20 mouse cellular contexts compared by ENCODE assay signal in the genomic region with DNA sequence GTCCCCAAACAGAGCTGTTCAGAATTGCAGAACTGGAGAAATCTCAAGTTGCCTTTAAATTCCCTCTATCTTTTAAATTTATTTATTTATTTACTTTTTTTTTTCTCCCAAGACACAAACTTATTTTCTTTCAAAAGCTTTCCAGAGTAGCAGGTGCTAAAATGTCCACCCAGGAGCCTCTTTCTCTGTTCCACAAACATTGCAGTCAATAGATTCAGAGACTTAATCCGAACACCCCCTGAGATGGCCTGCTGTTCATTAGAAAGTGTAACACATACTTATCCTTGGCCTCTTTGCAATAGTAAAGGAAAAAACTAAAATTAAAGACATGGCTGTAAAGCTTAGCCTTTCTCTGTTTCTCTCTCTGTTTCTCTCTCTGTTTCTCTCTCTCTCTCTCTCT.
A peak's percentile ranks its signal among the peaks of the same experiment; 100 is the strongest.
DNase-seq lines count a peak whose midpoint lies in the region; TF ChIP-seq lines count a peak whose summit lies in the region.
"Had no signal": no experiment of that assay in that cellular context is flagged by ENCODE, and none has a peak within 500 bp of the region (broad histone marks: within the 10 kb centered on the region; RNA-seq: fewer than 3 reads in every experiment).

No protein-coding gene starts in this region.

- H3K4me3 ChIP-seq in ES-Bruce4 (ENCODE audit: low read depth, low read length) (no peak overlapping the region), ES-E14 (ENCODE audit: insufficient read depth in 1 of 2, low read depth in 1 of 2, low read length in 2 of 2, poor library complexity in 1 of 2, severe bottlenecking in 1 of 2) (no peak overlapping the region)
- H3K4me3 ChIP-seq: embryonic facial prominence, embryonic 13.5 days; embryonic facial prominence, embryonic 15.5 days; erythroblast, embryonic 14.5 days; forebrain, embryonic 10.5 days; forebrain, embryonic 12.5 days had no signal

- DNase-seq in ES-E14 (ENCODE audit: low read depth, low spot score) = no peak
- DNase-seq in R1 (ENCODE audit: low read depth, low spot score) = peak; percentile 80
- DNase-seq in gastrocnemius, postnatal 10 days = no peak
- DNase-seq in cerebellum, adult 9-11 months = no peak
- DNase-seq: adrenal gland, adult 2 months; adrenal gland, postnatal 10 days; adrenal gland, postnatal 25 days; cerebellum, adult 11-12 months; cerebellum, adult 2 months; cerebellum, adult 9-10 months; cerebellum, postnatal 14 days; cerebellum, postnatal 36 days; embryo, embryonic 11 days had no signal

- H3K4me1 ChIP-seq in ES-Bruce4 (ENCODE audit: control insufficient read depth, insufficient read depth, low read length) (no peaks in the 10 kb centered on the region), ES-E14 (ENCODE audit: control insufficient read depth in 2 of 2, insufficient read depth in 2 of 2, low read length in 2 of 2, poor library complexity in 1 of 2) (peaks cover 26 to 30% of the 10 kb centered on the region in 2 experiments)
- H3K4me1 ChIP-seq: embryonic facial prominence, embryonic 13.5 days; embryonic facial prominence, embryonic 15.5 days; forebrain, embryonic 10.5 days; forebrain, embryonic 12.5 days had no signal

- in situ Hi-C loops in ES-E14 (cut with MboI; ENCODE audit: low sequenced_read_pairs in 2 of 2, unreplicated experiment in 2 of 2) = no loop called here

- H3K27me3 ChIP-seq in ES-Bruce4 (ENCODE audit: control insufficient read depth, insufficient read depth, low read length, poor library complexity, severe bottlenecking) = no peaks in the 10 kb centered on the region
- H3K27me3 ChIP-seq: embryonic facial prominence, embryonic 13.5 days; embryonic facial prominence, embryonic 15.5 days; forebrain, embryonic 12.5 days; Patski had no signal

- H3K9me3 ChIP-seq in ES-Bruce4 (replicated peaks; ENCODE audit: control insufficient read depth, insufficient read depth, low read length, poor library complexity, severe bottlenecking) = peaks cover 6% of the 10 kb centered on the region; the same call in 1 of the 2 replicates
- H3K9me3 ChIP-seq in ES-E14 (ENCODE audit: control insufficient read depth, insufficient read depth, low read depth, low read length) = no peaks in the 10 kb centered on the region
- H3K9me3 ChIP-seq: embryonic facial prominence, embryonic 13.5 days; embryonic facial prominence, embryonic 15.5 days; forebrain, embryonic 10.5 days; forebrain, embryonic 12.5 days had no signal

- no peak overlapping the region for H3K9ac ChIP-seq in ES-Bruce4 (ENCODE audit: low read depth, poor library complexity, severe bottlenecking)
- no peak overlapping the region for H3K9ac ChIP-seq in ES-E14 (ENCODE audit: insufficient read depth, low read depth, low read length, poor library complexity, severe bottlenecking)
- H3K9ac ChIP-seq: embryonic facial prominence, embryonic 13.5 days; embryonic facial prominence, embryonic 15.5 days; forebrain, embryonic 12.5 days had no signal

- TF ChIP-seq EP300 in ES-Bruce4 (IDR thresholded peaks at IDR 0.05; ENCODE audit: insufficient read depth, low read depth, low read length) = no peak

- H3K27ac ChIP-seq in ES-Bruce4 (ENCODE audit: insufficient read depth, low read length) = peak overlapping the region; percentile 66
- peak overlapping the region; percentile 81 for H3K27ac ChIP-seq in ES-E14 (ENCODE audit: insufficient read depth, low read depth, low read length, poor library complexity, severe bottlenecking)
- H3K27ac ChIP-seq: embryonic facial prominence, embryonic 13.5 days; embryonic facial prominence, embryonic 15.5 days; forebrain, embryonic 10.5 days; forebrain, embryonic 12.5 days had no signal

- no peak for TF ChIP-seq POLR2A in ES-Bruce4 (IDR thresholded peaks at IDR 0.05; ENCODE audit: insufficient read depth, low read length)

- TF ChIP-seq CTCF in ES-Bruce4 (IDR thresholded peaks at IDR 0.05; ENCODE audit: low read depth, low read length) = no peak

- H3K36me3 ChIP-seq in ES-Bruce4 (ENCODE audit: control insufficient read depth, insufficient read depth, low read length, poor library complexity, severe bottlenecking) (no peaks in the 10 kb centered on the region), ES-E14 (ENCODE audit: control insufficient read depth, insufficient read depth, low read length, poor library complexity, severe bottlenecking) (peaks cover 2% of the 10 kb centered on the region; the same call in 1 of the 2 replicates)
- H3K36me3 ChIP-seq: embryonic facial prominence, embryonic 13.5 days; embryonic facial prominence, embryonic 15.5 days; forebrain, embryonic 10.5 days; forebrain, embryonic 12.5 days had no signal

TF ChIP-seq in ES-E14, 5 proteins besides CTCF, POLR2A, EP300 and RAD21:
- no peak for TF ChIP-seq CHD2 (IDR thresholded peaks at IDR 0.05; ENCODE audit: low read depth, low read length)
- no peak for TF ChIP-seq ZNF384 (IDR thresholded peaks at IDR 0.05; ENCODE audit: low read depth, low read length)
- TF ChIP-seq HCFC1 (IDR thresholded peaks at IDR 0.05; ENCODE audit: borderline replicate concordance, insufficient read depth, low read length) = no peak
- no peak for TF ChIP-seq MAFK (IDR thresholded peaks at IDR 0.05; ENCODE audit: insufficient read depth, low read depth, low read length)
- no peak for TF ChIP-seq ZC3H11A (IDR thresholded peaks at IDR 0.05; ENCODE audit: borderline replicate concordance, low read depth, low read length)
